Mouse (Mus musculus) large intestine, adult 2 months (tissue): Measurements from ENCODE around the gene Vav3. TPM values are rescaled to one million over a fixed set of nuclear protein-coding genes. Genes with fewer than 3 reads are reported as not detected.

Experiments used
- DNase-seq: peaks from one replicate; pipeline ENCODE4 v3.0.0-alpha.2; 2012; ENCODE audit warnings: low read depth, low spot score
- WGBS: fragments of 180-500 bp; shearing (Covaris S2); methylation state at CpG from one replicate; pipeline ENCODE4 v1.1.7; 2018; 5-methylcytosine and 5-hydroxymethylcytosine counted together
- polyA plus RNA-seq: library from polyadenylated mRNA; depleted of rRNA; stranded (reverse); fragments of >200 nt; gene quantifications from 2 replicates; pipeline ENCODE4 v1.2.3, GENCODE M21; 2012

The Vav3 gene
- polyA plus RNA-seq, 1 experiment, result 1.3 TPM

DNA sequence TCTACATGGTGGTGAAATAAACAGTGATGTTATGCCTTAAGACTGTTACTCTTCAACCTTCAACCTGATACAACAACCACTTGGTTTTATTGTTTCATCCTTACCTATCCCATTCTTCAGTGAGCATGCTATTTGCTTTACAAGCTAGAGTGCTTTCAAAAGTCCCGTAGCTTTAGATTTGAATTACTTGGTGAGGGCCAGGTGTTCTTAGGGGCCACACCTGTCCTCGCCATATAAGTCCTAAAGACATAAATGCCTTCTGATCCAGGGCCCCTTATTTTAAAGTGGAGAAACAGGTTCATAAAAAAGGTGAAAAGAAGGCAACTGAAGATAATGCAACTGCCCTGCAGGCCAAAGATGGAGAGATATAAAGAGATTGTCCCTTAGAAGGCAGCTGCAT is 224.0 kb downstream of the Vav3 start:
- 27% methylated on average over 2 of the region's 2 CpGs for WGBS
- no peak for DNase-seq

DNA sequence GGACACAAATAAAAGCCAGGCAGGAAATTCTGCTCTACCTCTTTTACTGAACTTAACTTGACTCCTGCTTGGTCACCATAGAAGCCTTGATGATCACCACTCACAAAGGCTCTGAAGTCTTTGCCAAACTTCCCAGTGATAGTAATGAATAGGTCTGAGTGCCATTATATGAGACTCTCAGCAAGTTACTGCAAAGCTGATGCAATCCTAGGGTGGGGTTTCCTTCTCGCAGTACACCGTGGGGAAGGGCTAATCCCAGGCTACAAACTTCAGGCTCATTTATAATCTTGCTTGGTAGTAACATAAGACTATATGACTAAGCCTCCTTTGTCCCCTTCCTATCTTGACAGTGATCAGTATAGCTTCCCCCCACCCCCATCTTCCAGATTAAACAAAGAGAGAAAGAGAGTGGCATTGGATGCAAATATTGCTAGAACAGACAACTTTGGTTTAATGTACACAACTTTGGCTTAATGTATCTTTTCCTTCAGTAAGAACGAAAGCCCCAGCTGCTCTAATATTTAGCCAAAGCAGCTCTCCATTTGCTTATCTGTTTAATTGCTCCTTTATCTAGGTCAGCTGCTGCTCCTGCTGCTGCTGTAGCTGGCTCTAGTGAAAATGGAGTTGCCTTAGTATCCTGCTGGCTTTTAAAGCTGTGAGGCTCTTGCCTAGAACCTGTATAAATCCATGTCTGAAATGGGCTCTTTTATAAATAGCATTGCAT is 228.3 kb downstream of the Vav3 start:
- no peak for DNase-seq
- WGBS, result 12% methylated on average over 3 of the region's 3 CpGs

DNA sequence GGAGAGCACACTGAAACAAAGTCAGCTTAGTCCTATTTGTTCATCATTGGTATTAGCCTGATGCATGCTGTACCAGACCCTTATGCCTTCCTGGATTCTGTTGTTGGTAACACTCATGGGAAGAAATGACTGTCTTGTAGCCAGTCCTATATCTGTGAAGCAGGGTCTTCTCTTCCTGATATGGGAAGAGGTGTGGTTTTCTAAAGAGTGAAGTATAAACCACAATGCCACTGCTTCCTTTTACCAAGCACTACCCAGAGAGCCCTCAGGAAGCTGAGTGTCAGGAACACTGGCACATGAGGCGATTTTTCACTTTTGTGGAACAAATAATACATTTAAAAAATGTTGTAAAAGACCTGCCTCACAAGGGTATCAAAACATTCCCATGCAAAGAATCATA is 231.0 kb downstream of the Vav3 start:
- DNase-seq, result no peak
- WGBS, result 40% methylated on average over 1 of the region's 1 CpGs

DNA sequence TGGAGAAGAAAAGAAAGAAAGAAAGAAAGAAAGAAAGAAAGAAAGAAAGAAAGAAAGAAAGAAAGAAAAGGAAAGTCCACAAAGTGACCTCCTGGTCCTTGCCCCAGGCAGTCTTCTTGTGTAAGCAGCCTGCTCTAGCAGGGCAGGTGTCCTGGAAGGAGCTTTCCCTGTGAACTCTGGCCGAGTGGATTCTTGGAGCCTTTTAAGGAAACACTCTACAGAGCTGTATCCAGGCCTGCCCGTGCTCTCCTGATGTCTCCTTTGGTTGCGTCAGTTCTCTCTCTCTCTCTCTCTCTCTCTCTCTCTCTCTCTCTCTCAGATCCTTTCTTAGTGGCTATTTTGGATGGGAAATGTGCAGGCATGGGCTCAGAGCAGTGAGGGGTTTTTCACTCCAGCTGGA is 232.4 kb downstream of the Vav3 start:
- no peak for DNase-seq
- WGBS, result 17% methylated on average over 3 of the region's 3 CpGs

DNA sequence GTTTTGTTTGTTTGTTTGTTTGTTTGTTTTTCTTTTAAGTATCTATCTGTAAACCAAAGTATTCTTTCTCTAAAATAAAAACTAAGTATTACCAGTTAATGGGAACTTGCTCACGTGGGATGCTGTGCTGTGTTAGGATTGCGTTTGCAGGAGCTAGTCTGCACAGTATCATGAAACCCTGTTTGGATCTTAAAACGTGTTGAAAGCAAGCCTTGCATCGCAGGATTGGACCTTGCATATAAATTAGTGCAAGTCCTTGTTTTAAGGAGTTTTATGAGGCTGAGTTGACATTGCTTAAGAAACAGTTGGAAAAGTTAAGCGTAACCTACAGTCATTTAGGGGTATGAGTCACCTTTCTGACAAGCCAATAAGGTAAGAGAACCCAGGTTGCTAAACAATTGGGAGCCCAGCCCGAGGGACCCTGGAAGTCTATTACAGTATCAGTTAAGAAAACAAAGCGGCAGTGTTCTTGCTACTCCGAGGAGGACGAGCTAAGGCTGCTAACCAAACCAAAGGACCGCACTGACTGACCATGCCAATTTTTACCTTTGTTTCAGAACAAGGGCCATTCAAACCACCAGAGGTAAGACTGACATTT is 233.2 kb downstream of the Vav3 start:
- peak; percentile 66 for DNase-seq
- 26% methylated on average over 10 of the region's 10 CpGs for WGBS

DNA sequence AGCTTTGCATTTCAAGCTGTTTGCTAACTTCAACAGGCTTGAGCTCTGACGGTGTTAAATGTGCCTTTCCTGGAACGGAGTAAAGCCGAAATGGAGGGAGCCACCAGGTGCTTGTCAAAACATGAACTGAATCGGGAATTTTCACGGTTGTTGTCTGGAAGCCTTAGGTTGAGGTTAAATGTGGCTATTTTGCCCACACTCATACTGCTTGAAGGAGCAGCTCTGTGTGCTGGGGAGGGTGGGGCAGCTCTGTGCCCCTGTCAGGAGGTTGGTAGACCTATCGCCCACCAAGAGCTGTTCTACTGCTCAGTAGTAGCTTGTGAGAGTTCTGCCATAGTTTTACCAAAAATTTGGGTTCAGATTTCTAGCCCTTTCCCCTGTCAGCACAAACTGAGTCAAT is 233.7 kb downstream of the Vav3 start:
- DNase-seq, result no peak
- 27% methylated on average over 6 of the region's 6 CpGs for WGBS

DNA sequence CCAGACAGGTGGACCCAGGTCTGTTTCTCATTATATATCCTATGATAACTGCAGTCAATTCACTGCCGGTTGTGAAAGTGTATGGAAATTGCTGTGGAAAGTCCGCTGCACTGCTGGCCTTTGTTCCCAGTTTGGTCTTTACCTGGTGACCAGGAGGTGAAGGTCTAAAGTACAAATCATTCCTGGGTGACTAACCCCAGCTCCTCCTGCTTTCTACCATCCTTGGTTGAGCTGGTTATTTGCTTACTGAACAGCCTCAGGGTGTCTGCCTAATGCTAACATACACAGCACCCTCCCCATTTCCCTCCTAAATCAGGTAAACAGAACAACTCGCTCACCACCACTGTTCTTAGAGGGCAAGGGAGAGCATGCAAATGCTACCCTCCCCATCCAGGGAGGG is 237.9 kb downstream of the Vav3 start:
- 28% methylated on average over 3 of the region's 3 CpGs for WGBS
- DNase-seq, result peak; percentile 76

DNA sequence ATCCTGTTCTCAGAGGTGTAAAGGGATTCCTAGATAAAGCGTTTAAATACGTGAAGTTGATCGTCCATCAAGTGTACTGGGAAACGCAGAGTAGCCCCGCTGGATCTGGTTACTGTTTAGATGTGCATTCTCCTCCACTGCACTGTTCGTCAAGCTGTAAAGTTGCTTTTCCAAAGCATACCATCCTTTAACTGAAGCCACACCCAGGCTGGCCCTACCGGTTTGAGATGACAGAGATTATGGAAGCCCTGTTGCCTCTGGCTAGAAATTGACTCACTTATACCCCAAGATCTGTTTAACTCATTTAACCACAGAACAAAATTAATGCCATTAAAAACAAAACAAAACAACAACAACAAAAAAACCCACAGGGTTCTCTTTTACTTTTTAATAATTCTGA is 238.5 kb downstream of the Vav3 start:
- WGBS, result 24% methylated on average over 7 of the region's 7 CpGs
- no peak for DNase-seq

DNA sequence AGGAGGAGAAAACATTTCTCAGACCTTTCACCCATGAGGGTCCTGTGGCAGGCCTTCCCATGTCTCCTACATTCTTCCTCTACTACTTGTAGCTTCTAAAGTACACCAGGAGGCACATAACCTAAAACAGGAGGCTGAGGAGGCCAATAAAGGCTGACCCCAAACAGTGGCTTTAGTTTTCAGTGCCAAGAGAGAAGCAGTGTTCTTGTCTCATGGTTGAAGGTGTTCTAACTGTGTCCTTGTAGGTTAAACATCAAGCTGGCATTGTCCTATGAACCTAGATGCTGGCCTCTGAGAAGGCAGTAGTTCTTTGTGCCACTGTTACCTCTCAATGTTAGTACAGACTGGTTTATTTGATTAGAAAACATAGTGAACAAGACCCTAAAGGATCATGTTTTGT is 245.5 kb downstream of the Vav3 start:
- DNase-seq, result no peak

DNA sequence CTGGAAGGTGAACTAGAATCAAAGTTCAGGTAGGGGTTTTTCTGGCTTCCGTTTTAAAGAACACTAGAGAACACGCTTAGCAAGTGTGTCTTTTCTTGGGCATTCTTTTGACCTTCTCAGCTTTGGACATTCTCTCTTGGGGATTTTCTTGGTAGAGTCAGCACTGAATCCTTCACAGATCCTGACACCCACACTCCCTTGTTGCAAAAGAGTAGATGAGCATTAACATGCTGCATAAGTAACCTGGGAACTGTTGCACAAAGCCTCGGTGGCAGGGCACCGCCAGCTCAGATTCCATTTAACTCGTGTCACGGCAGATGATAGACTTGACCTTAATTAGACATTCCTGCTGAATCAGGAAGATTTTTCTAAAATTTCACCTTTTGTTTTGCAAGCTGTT is 252.5 kb downstream of the Vav3 start:
- no peak for DNase-seq
- 78% methylated on average over 6 of the region's 6 CpGs for WGBS

DNA sequence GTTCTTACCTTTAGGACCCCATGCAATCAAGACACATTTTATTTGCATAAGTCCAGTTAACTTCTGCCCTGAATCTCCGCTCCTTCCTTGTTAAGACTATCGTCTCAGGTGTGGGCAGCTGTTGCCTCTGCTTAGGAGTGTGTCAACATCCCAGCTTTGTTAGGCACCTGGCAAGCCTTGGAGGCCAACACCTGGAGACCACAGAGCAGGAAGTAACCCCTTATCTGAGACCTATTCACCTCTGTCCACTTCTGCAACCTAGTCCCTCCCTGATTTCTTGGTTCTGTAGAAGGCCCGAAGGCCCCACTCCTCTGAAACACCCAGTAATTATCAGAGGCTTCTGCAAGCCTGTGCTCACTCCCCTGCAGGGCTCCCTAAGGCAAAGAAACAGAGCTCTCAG is 255.6 kb downstream of the Vav3 start:
- no peak for DNase-seq
- 34% methylated on average over 3 of the region's 3 CpGs for WGBS

DNA sequence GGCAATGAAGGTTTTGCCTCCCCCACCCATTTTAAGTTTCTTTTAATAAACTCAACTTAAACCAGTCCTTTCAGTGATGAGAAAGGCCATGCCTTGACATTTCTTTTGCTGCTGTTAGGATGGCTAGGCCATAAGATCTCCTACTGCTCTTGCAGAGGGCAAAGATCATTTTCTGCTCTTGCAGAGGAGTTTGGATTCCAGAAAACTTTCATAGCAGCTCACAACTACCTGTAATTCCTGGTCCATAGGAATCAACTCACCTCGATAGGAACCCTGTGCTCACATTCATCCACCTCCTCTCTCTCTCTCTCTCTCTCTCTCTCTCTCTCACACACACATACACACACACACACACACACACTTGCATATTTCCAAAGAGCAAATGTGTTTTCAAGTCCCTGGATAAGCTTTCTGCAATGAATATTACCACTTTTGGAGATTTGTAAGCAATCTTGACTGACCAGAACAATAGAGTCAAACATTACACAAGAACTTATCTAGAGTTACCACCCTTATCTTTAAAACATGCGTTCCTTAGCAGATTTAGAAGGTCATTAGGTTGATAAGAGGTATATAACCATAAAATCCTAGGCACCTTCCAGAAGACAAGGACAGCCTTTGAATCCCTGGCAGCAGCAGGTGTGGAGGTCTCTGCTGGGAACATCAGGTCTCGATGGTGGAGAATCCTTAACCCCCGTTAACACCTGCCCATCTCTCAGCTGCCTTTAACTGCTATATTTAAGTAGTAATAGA is 260.4 kb downstream of the Vav3 start:
- WGBS, result 29% methylated on average over 4 of the region's 4 CpGs

DNA sequence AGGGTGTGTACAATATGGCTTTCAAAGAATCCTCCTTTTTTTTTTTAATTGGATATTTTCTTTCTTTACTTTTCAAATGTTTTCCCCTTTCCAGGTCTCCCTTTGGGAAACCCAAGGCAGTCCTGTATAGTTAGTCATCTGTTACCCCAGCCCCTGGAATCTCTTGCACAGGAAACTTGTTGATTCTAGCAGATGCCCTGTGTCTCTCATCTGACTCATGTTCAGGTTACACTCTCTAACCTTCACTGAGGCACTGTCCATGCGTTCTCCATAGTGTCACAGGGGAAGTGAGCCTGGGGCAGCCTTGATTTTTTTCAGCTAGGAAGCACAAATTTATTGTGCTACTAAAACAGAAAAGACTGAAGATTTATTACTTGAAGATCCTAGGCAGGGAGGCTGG is 262.3 kb downstream of the Vav3 start:
- 46% methylated on average over 1 of the region's 1 CpGs for WGBS
- DNase-seq, result no peak

More for the DNA sequence above, 260.4 kb downstream of the Vav3 start:
- no peak for DNase-seq

DNA sequence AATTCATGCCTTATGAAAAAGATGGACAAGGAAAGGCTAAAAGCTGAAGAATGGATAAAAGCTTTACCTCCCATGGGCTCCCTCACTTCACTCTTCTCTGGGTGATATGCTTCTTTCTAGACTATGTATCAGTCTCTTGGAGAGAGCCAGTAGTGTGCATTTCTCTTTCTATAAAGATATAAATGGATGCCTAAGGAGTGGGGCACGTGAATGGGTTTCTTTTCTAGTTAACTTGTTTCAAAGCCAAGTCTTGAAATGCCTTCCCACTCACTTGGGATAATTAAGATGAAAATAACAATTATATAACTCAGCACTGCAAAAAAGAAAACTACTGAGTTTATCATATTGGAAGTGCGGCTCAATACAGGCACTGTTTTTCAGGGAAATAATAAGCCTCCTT is 265.7 kb downstream of the Vav3 start:
- DNase-seq, result no peak
- WGBS, result 31% methylated on average over 2 of the region's 2 CpGs

DNA sequence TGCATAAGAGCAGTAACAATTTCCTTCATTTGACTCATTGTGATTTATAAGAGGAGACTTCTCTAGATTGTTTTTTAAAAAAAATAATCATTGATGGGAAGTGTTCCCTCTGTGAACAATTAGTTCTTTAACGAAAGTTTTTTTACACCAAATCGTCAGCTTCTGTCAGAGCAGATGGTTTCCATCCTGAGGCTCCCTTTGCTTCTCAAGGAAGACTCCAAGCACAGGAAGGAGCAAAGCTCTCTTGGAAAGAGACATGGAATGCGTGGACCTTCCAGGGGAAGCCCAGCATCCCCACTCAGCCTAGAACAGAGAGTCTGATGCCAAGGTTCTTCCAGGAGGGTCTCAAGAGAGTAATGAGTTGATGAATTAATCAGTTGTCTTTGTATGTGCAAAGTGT is 281.3 kb downstream of the Vav3 start:
- 51% methylated on average over 3 of the region's 3 CpGs for WGBS

DNA sequence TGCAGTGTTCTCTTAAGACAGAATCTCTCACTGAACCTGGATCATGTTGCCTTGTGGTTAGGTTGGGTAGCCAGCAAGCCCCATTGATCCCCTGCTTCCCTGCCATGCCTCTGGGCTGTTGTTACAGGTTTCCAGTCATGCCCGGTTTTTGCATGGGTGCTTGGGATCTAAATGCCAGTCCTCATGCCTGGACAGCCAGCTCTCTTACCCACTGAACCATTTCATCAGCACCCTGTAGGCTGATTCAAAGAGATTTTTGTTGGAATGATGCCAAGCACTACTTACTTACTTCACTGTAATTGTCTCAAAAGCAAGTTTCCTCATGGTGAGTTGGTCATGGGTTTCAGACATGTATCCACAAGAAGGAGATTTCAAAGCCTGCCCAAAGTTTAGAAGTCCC is 281.9 kb downstream of the Vav3 start:
- DNase-seq, result no peak
- 74% methylated on average over 1 of the region's 1 CpGs for WGBS

More for the DNA sequence above, 281.3 kb downstream of the Vav3 start:
- no peak for DNase-seq

DNA sequence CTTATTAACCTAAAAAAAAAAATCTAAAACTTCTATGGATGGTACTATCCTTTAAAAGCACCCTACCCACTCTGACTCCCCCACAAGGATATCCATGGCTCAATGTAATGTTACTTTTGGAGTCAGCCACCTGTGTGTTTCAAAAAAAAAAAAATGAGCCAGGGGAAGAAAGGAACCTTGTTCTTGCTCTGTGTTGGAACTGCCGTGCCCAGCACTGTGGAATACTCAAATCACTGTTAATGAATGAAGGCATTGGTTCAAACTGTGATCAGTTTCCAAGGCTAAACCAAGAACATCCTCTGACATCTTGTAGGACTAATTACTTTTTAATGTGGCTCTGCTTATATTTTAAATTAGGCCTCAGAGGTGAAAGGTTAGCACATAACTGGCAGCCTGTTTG is 282.4 kb downstream of the Vav3 start:
- DNase-seq, result no peak
- 52% methylated on average over 1 of the region's 1 CpGs for WGBS

DNA sequence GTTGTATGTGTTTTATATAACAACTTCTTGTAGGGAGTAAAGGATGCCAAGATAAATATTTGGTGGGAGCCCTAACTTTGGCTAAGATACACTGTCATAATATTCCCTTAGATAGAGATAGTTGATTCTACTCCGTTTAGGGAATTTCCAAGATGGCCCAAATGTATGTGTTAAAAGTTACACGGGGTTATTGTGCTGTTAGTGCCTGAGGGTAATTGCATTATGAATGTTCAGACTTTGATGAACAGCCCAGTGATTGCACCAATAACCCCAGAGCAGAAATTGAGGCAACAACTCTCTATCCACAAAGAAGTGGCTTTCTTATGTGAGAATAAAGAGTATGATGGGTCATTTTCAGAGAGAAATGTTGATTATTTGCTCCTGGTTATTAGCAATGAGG is 283.3 kb downstream of the Vav3 start:
- 14% methylated on average over 2 of the region's 2 CpGs for WGBS
- no peak for DNase-seq

DNA sequence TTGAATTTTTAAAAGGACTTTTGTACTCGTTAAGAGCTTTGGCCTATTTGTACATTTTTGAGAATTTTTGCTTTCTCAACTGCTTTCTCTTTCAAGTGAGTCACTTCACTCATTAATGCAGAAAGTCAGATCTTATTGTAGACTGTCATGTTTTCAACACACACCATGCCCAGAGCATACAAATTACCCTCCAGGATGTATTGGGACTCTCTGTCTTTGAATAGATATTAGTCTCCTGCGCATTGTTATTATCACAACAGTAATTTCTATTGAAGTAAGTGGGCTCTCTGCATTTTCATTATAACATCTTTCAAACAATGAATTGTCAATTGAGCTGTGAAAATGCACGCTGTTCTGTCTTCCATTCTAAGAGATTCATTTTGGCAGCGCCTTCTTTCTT is 295.6 kb downstream of the Vav3 start:
- no peak for DNase-seq
- WGBS, result 88% methylated on average over 4 of the region's 4 CpGs

DNA sequence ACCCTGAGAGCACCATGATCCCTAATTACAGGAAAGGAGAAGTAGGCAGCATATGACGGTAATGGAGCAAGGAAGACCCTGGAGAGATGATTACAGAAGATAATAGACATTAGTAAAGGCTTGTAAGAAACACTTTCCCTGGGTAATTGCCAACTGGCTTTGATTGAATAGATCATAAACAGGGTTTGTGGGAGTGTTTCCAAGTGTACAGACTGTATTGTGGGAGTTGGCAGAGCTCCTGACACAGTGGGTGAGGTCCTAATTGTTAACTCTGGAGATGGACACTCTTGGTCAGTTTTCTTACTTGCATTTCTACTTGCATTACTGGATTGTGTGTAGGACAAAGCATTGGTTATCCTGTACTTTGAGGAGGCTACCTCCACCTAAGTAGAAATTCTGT is 298.9 kb downstream of the Vav3 start:
- no peak for DNase-seq
- 35% methylated on average over 1 of the region's 1 CpGs for WGBS

DNA sequence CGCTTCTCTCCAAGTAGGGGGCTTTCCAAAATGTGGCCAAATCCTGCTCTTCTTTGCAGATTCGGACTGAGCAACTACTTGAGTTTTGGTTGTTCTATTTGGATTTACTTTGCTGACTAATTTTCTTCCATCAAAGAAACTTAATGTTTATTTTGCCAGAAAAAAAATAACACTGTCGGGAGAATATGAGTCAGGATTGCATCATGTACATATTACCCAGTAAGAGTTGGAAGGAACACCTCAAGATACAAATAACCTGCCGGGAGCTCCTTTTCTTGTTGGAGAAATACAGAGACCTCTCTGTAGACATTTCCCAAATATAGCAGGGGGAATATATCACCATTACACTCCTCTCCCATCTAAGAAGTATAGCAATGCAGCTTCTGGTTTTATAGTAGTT is 300.3 kb downstream of the Vav3 start:
- DNase-seq, result no peak
- 70% methylated on average over 4 of the region's 4 CpGs for WGBS
